Mouse (Mus musculus) midbrain, embryonic 16.5 days (tissue): ENCODE results near the gene Snx33. TPM values are rescaled to one million over a fixed set of nuclear protein-coding genes. Genes with fewer than 3 reads are reported as not detected.

Source experiments
- ATAC-seq: fragments of 200-750 bp; cut with Nextera tagmentation; 2 replicates; pipeline ENCODE4 v1.8.0; 2017; ENCODE audit warnings: moderate TSS enrichment
- H3K27ac ChIP-seq: fragments of 300-500 bp; sonication (generic); 2 replicates; pipeline ENCODE4 v1.5.1; 2014; ENCODE audit warnings: mild to moderate bottlenecking, low read length, mixed read lengths
- H3K27me3 ChIP-seq: fragments of 300-500 bp; sonication (generic); 2 replicates; pipeline ENCODE4 v1.6.1; 2014; ENCODE audit warnings: low read depth, low read length, mixed read lengths; ENCODE audit not compliant: control insufficient read depth, insufficient read depth
- H3K36me3 ChIP-seq: fragments of 300-500 bp; sonication (generic); 2 replicates; pipeline ENCODE4 v1.6.1; 2014; ENCODE audit warnings: mild to moderate bottlenecking, low read length, moderate library complexity, mixed read lengths; ENCODE audit not compliant: control insufficient read depth, insufficient read depth
- H3K4me1 ChIP-seq: fragments of 300-500 bp; sonication (generic); 2 replicates; pipeline ENCODE4 v1.6.1; 2014; ENCODE audit warnings: mild to moderate bottlenecking, low read length, mixed read lengths; ENCODE audit not compliant: control insufficient read depth, insufficient read depth
- H3K4me2 ChIP-seq: fragments of 300-500 bp; sonication (generic); 2 replicates; pipeline ENCODE4 v1.6.1; 2014; ENCODE audit warnings: mild to moderate bottlenecking, low read length, mixed read lengths
- H3K4me3 ChIP-seq: fragments of 300-500 bp; sonication (generic); 2 replicates; pipeline ENCODE4 v1.5.1; 2014; ENCODE audit warnings: low read depth, mild to moderate bottlenecking, low read length, moderate library complexity, mixed read lengths
- H3K9ac ChIP-seq: fragments of 300-500 bp; sonication (generic); 2 replicates; pipeline ENCODE4 v1.6.1; 2014; ENCODE audit warnings: low read depth, low read length, mixed read lengths
- H3K9me3 ChIP-seq: fragments of 300-500 bp; sonication (generic); replicated peaks from 2 replicates; pipeline ENCODE4 v1.6.1; 2014; ENCODE audit warnings: mild to moderate bottlenecking, low read length, mixed read lengths; ENCODE audit not compliant: control insufficient read depth, poor library complexity, severe bottlenecking
- WGBS: fragments of 180-500 bp; shearing (Covaris S2); extraction: QIAGEN DNeasy Blood & Tissue Kit; methylation state at CpG from one replicate; pipeline ENCODE4 v1.1.7; 2014; 5-methylcytosine and 5-hydroxymethylcytosine counted together
- polyA plus RNA-seq: library from polyadenylated mRNA; unstranded; fragments of >200 nt; fragmentation: Nextera tagmentation; extraction: Ambion mirVana; gene quantifications from 2 replicates; pipeline ENCODE4 v1.2.1, GENCODE M21; 2015

The Snx33 gene
- polyA plus RNA-seq, 1 experiment from 2014 or later, result 2.7 TPM

DNA sequence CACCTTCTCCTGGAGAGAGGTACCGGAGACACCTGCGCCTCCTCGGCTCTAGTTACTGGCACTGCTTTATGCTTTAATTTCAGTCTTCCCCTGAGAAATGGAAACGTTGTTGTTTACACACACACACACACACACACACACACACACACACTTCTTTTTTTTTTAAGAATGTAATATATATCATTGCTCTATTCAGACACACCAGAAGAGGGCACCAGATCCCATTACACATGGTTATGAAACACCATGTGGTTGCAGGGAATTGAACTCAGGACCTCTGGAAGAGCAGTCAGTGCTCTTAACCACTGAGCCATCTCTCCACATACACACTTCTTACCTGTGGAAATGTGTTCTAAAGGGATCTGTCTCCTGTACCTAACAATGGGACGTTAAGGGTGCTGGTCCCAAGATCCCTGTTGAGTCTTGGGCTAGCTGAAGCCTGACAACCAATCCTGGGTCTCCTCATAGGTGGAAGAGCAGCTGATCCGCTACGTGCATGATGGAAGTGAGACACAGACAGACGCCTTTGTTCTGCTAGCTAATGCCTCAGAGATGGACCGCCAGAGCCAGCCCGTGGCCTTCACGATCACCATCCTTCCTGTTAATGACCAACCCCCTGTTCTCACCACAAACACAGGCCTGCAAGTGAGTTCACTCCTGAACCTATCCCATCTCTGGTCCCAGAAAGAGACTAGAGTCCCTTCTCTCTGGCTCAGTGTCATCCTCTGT lies 37.5 kb downstream of the Snx33 start:
- H3K9ac ChIP-seq, result peak overlapping the region; percentile 64; the same call in 1 of the 2 replicates
- H3K36me3 ChIP-seq, result no peaks in the 10 kb centered on the region
- H3K4me2 ChIP-seq, result no peak overlapping the region
- H3K4me3 ChIP-seq, result no peak overlapping the region
- no peak overlapping the region for H3K27ac ChIP-seq
- 72% methylated on average over 11 of the region's 11 CpGs for WGBS
- no peaks in the 10 kb centered on the region for H3K9me3 ChIP-seq
- no peak for ATAC-seq
- H3K4me1 ChIP-seq, result peaks cover 6% of the 10 kb centered on the region
- no peaks in the 10 kb centered on the region; the same call in 1 of the 2 replicates for H3K27me3 ChIP-seq

DNA sequence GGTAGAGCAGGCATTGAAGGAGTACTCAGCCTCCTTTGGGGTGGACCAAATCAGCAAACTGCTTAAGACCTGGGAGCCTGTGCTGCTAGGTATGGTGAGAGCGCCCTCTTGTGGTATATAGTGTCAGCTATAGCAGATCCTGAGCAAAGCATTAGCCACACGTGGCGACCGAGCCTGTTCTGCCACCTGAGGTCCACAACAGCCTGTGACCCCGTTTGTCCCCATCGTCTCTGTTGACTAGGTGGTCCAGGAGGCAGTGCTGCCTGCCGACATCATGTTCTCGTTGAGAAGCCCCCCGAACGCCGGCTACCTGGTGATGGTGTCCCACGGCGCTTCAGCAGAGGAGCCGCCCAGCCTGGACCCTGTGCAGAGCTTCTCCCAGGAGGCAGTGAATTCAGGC lies 38.4 kb downstream of the Snx33 start:
- no peaks in the 10 kb centered on the region for H3K36me3 ChIP-seq
- peak overlapping the region; percentile 70 for H3K4me2 ChIP-seq
- H3K4me3 ChIP-seq, result peak overlapping the region; percentile 29
- no peaks in the 10 kb centered on the region; the same call in 1 of the 2 replicates for H3K27me3 ChIP-seq
- ATAC-seq, result peak; percentile 75
- 5% methylated on average over 14 of the region's 14 CpGs for WGBS
- peak overlapping the region; percentile 64 for H3K9ac ChIP-seq
- H3K9me3 ChIP-seq, result no peaks in the 10 kb centered on the region
- peaks cover 6% of the 10 kb centered on the region for H3K4me1 ChIP-seq
- no peak overlapping the region for H3K27ac ChIP-seq

DNA sequence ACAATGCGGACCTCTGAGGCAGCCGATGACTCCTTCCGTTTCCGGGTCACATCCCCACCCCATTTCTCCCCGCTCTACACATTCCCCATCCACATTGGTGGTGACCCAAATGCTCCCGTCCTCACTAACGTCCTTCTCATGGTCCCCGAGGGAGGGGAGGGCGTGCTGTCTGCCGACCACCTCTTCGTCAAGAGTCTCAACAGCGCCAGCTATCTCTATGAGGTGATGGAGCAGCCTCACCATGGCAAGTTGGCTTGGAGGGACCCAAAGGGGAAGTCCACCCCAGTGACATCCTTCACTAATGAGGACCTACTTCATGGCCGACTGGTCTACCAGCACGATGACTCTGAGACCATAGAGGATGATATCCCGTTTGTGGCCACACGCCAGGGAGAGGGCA lies 40.6 kb downstream of the Snx33 start:
- ATAC-seq, result no peak
- H3K4me2 ChIP-seq, result no peak overlapping the region
- H3K4me3 ChIP-seq, result no peak overlapping the region
- H3K4me1 ChIP-seq, result peaks cover 6% of the 10 kb centered on the region
- no peak overlapping the region for H3K27ac ChIP-seq
- WGBS, result 95% methylated on average over 16 of the region's 16 CpGs
- H3K27me3 ChIP-seq, result no peaks in the 10 kb centered on the region; the same call in 1 of the 2 replicates
- no peaks in the 10 kb centered on the region for H3K36me3 ChIP-seq
- no peak overlapping the region for H3K9ac ChIP-seq
- no peaks in the 10 kb centered on the region for H3K9me3 ChIP-seq

DNA sequence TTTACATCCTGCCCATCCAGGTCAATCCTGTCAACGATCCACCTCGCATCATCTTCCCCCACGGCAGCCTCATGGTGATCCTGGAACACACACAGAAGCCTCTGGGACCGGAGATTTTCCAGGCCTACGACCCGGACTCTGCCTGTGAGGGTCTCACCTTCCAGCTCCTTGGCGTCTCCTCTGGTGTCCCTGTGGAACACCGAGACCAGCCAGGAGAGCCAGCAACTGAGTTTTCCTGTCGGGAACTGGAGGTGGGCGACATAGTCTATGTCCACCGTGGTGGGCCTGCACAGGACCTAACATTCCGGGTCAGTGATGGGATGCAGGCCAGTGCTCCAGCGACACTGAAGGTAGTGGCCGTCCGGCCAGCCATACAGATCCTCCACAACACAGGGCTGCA lies 41.6 kb downstream of the Snx33 start:
- Histone ChIP-seq H3K4me1 (peaks cover 4% of the 10 kb centered on the region), H3K4me2 (no peak overlapping the region), H3K9me3 (no peaks in the 10 kb centered on the region), H3K36me3 (no peaks in the 10 kb centered on the region), H3K27ac (no peak overlapping the region), H3K4me3 (no peak overlapping the region), H3K9ac (no peak overlapping the region), H3K27me3 (no peaks in the 10 kb centered on the region)
- 96% methylated on average over 15 of the region's 15 CpGs for WGBS
- ATAC-seq, result no peak

DNA sequence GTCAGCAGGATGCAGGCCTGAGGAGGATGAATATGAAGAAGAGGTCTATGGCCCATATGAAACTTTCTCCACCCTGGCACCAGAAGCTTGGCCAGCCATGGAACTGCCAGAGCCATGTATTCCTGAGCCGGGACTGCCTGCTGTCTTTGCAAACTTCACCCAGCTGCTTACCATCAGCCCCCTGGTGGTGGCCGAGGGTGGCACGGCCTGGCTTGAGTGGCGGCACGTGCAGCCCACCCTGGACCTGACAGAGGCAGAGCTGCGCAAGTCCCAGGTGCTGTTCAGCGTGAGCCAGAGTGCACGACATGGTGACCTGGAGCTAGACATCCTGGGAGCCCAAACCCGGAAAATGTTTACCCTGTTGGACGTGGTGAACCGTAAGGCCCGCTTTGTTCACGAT lies 42.1 kb downstream of the Snx33 start:
- Histone ChIP-seq H3K27me3 (no peaks in the 10 kb centered on the region), H3K36me3 (no peaks in the 10 kb centered on the region), H3K4me2 (no peak overlapping the region), H3K9ac (no peak overlapping the region), H3K27ac (no peak overlapping the region), H3K4me1 (peaks cover 3% of the 10 kb centered on the region; the same call in 1 of the 2 replicates), H3K4me3 (no peak overlapping the region), H3K9me3 (no peaks in the 10 kb centered on the region)
- ATAC-seq, result no peak
- WGBS, result 67% methylated on average over 13 of the region's 13 CpGs

DNA sequence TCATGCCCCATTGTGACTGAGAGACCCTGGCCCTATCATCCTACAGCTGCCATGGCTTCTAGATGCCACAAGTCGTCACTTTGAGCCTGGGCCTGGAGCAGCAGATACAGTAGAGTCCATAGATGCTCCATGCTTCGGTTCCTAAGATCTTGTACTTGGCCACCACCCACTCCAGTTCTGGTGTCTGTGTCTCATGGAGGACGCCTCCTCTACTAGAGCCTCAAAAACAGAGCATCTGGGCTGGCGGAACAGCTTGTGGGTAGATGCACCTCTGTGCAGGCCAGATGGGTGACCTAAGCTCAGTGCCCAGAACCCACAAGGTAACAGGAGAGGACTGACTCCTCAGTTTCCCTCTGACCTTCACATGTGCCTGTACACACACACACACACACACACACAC lies 43.8 kb downstream of the Snx33 start:
- no peak overlapping the region for H3K9ac ChIP-seq
- H3K9me3 ChIP-seq, result no peaks in the 10 kb centered on the region
- ATAC-seq, result no peak
- no peaks in the 10 kb centered on the region for H3K36me3 ChIP-seq
- H3K27ac ChIP-seq, result no peak overlapping the region
- H3K4me3 ChIP-seq, result no peak overlapping the region
- H3K4me2 ChIP-seq, result no peak overlapping the region
- no peaks in the 10 kb centered on the region for H3K27me3 ChIP-seq
- WGBS, result 83% methylated on average over 4 of the region's 4 CpGs
- no peaks in the 10 kb centered on the region for H3K4me1 ChIP-seq

DNA sequence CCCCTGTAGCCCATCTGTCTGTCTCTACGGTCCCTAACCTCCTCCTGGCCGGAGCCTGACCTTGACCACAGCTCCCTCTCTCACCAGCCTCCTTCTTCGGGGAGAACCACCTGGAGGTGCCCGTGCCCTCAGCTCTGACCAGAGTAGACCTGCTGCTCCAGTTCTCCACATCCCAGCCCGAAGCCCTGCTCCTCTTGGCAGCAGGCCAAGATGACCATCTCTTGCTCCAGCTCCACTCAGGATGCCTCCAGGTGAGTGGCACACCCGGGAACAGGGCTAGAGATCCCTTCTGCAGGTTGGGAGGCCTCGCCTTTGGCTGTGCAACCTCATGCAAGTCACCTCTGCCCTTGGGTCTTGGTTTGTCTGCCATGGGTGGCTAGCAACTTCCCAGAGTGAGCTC lies 44.7 kb downstream of the Snx33 start:
- 77% methylated on average over 7 of the region's 7 CpGs for WGBS
- H3K4me1 ChIP-seq, result no peaks in the 10 kb centered on the region
- H3K36me3 ChIP-seq, result no peaks in the 10 kb centered on the region

DNA sequence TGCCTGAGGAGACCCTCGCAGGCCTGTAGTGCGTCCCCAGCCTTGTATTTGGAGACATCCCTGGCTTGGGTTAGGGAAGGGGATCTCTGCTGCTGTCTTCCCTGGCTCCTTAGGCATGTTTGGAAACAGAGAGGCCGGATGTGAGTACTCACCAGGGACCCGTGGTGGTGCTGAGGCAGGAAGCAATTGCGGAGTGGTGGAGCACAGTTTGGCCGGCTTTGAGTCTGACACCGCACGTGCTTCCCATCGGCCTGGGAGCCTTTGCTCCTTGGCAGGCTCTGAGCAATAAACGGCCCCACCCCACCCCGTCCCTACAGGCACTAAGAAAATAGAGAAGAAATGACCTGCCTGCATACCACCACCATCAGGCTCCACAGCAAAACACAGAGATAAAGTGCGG lies 45.4 kb downstream of the Snx33 start:
- Histone ChIP-seq H3K27me3 (no peaks in the 10 kb centered on the region), H3K4me2 (no peak overlapping the region), H3K27ac (0 out of 2 replicates have a peak overlapping the region, but pooled peaks have one; percentile 5), H3K9ac (no peak overlapping the region), H3K4me1 (no peaks in the 10 kb centered on the region), H3K9me3 (no peaks in the 10 kb centered on the region), H3K36me3 (no peaks in the 10 kb centered on the region), H3K4me3 (no peak overlapping the region)
- 85% methylated on average over 12 of the region's 12 CpGs for WGBS
- no peak for ATAC-seq

More for the DNA sequence above, 44.7 kb downstream of the Snx33 start:
- no peak for ATAC-seq
- Histone ChIP-seq H3K27me3 (no peaks in the 10 kb centered on the region), H3K27ac (no peak overlapping the region), H3K9me3 (no peaks in the 10 kb centered on the region), H3K4me2 (no peak overlapping the region), H3K9ac (no peak overlapping the region), H3K4me3 (no peak overlapping the region)

DNA sequence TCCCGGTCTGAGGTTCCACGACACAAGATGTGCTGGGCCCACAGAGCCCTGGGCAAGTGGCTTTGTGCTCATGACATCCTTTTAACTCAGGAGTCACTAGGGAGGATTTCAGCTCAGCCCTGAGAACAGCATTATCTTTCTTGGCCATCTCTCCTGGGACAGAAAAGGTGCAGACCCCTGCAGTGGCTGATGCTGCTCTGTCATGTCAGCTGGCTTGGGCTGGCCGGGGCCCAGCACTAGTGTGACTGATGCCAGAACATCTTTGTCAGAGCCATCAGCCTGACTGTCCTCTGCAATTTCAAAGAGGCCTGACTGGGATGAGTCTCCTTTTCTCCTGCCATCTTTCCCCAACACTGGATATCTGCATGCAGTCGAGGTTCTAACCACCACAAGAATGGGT lies 45.9 kb downstream of the Snx33 start:
- Histone ChIP-seq H3K9me3 (no peaks in the 10 kb centered on the region), H3K4me1 (no peaks in the 10 kb centered on the region), H3K27ac (no peak overlapping the region), H3K9ac (no peak overlapping the region), H3K4me3 (no peak overlapping the region), H3K36me3 (no peaks in the 10 kb centered on the region), H3K27me3 (no peaks in the 10 kb centered on the region), H3K4me2 (no peak overlapping the region)
- WGBS, result 63% methylated on average over 4 of the region's 4 CpGs
- ATAC-seq, result no peak
